Mouse (Mus musculus) erythroblast, embryonic 14.5 days (primary cell): ENCODE measurements around the gene Anxa9. TPM values are rescaled to one million over a fixed set of nuclear protein-coding genes. Genes with fewer than 3 reads are reported as not detected.

Experiments used
- H3K27me3 ChIP-seq: 2 replicates; pipeline ENCODE4 v1.6.1; 2012; ENCODE audit warnings: inconsistent platforms; ENCODE audit not compliant: control insufficient read depth
- H3K36me3 ChIP-seq: 2 replicates; pipeline ENCODE4 v1.6.1; 2012; ENCODE audit warnings: mild to moderate bottlenecking, inconsistent platforms; ENCODE audit not compliant: control insufficient read depth
- H3K4me1 ChIP-seq: 2 replicates; pipeline ENCODE4 v1.6.1; 2012; ENCODE audit warnings: inconsistent platforms; ENCODE audit not compliant: control insufficient read depth
- H3K4me3 ChIP-seq: replicated peaks from 2 replicates; pipeline ENCODE3; 2012; ENCODE audit warnings: moderate library complexity, mild to moderate bottlenecking, inconsistent platforms
- H3K9me3 ChIP-seq: 2 replicates; pipeline ENCODE4 v1.6.1; 2012; ENCODE audit warnings: low read length, inconsistent platforms, mixed read lengths; ENCODE audit not compliant: control insufficient read depth
- GATA1 ChIP-seq: IDR thresholded peaks from 2 replicates; pipeline ENCODE4 v1.6.1; 2012; ENCODE audit warnings: low read length, inconsistent platforms, mixed read lengths
- TAL1 ChIP-seq: IDR thresholded peaks from 3 replicates; pipeline ENCODE4 v1.6.1; 2012; ENCODE audit warnings: low read length, inconsistent platforms, mixed read lengths
- polyA plus RNA-seq: library from polyadenylated mRNA; stranded (reverse); fragments of >175 nt; gene quantifications from 2 replicates; pipeline ENCODE4 v1.2.3, GENCODE M21; 2012

Anxa9 gene
- polyA plus RNA-seq, 1 experiment = 0.03 TPM

- peaks cover 5% of the 10 kb centered on the region for H3K4me1 ChIP-seq
- H3K4me3 ChIP-seq = no peak overlapping the region
- peaks cover 50% of the 10 kb centered on the region for H3K36me3 ChIP-seq
- no peak for TF ChIP-seq GATA1
- no peak for TF ChIP-seq TAL1
- peaks cover 3% of the 10 kb centered on the region for H3K9me3 ChIP-seq
- H3K27me3 ChIP-seq = no peaks in the 10 kb centered on the region
These were observed 37.2 kb downstream of the Anxa9 start for GRCm38 (mm10) chr3:95269789-95270188.

- TF ChIP-seq TAL1 (no peak), GATA1 (no peak)
- H3K27me3 ChIP-seq = no peaks in the 10 kb centered on the region
- peaks cover 5% of the 10 kb centered on the region; the same call in 1 of the 2 replicates for H3K4me1 ChIP-seq
- no peak overlapping the region for H3K4me3 ChIP-seq
- peaks cover 3% of the 10 kb centered on the region for H3K9me3 ChIP-seq
- peaks cover 58% of the 10 kb centered on the region for H3K36me3 ChIP-seq
These were observed 39.1 kb downstream of the Anxa9 start for GRCm38 (mm10) chr3:95267855-95268254.

DNA sequence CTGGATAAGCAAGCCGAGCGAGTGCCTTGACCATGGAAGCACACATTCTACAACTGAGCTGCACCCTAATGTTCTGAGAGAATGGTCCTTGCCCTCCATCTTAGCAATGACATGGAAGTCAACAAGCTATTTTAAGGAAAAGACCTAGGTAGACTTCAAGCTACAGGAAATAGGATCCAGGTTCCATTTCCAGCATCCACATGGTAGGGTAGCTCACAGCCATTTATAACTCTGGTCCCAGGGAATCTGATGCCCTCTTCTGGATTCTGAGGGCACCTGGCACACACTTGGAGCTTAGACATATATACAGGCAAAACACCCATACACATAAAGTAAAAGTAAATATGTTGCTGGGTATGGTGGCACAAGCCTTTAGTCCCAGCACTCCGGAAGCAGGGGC is 40.9 kb downstream of the Anxa9 start:
- no peak for TF ChIP-seq GATA1
- no peak for TF ChIP-seq TAL1
- Histone ChIP-seq H3K4me1 (peaks cover 5% of the 10 kb centered on the region; the same call in 1 of the 2 replicates), H3K27me3 (no peaks in the 10 kb centered on the region), H3K9me3 (peaks cover 3% of the 10 kb centered on the region), H3K4me3 (no peak overlapping the region), H3K36me3 (peaks cover 69% of the 10 kb centered on the region)

- peaks cover 5% of the 10 kb centered on the region; the same call in 1 of the 2 replicates for H3K4me1 ChIP-seq
- H3K36me3 ChIP-seq = peaks cover 74% of the 10 kb centered on the region
- TF ChIP-seq TAL1 (no peak), GATA1 (no peak)
These were observed 42.3 kb downstream of the Anxa9 start for GRCm38 (mm10) chr3:95264724-95265123.

DNA sequence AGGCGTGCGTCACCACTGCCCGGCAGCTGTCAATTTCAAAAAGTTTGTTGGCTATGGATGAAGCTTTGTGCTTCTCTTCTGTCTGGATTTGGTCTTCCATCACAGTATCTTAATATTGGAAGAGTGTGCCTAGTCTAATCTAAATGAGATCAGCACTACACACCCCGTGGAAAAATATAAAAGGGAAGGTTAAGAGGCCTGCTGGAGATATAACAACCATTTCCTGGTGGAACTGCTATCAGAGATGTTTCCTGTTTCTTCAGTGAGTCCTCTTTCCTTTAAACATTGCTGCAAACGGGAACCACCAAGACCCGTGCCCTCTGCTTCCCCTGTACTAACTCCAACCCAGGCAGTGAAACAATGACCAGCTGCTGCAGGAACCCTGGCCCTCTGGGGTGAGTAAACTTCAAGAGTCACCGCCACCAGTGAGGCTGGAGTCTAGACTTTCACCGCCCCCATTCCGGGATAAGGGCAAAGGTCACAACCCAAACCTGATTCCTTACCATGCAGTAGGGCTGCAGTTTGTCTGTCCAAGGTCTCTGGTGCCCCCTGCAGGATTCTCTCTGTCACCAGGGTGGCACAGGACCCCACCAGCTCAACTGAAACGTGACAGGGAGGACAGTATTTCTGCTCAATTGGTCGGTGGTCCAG is 43.8 kb downstream of the Anxa9 start:
- H3K36me3 ChIP-seq = peaks cover 69% of the 10 kb centered on the region
- H3K4me1 ChIP-seq = peaks cover 5% of the 10 kb centered on the region; the same call in 1 of the 2 replicates
- no peak for TF ChIP-seq TAL1
- no peak for TF ChIP-seq GATA1
- no peaks in the 10 kb centered on the region for H3K27me3 ChIP-seq
- H3K9me3 ChIP-seq = peaks cover 3% of the 10 kb centered on the region
- H3K4me3 ChIP-seq = no peak overlapping the region

More at GRCm38 (mm10) chr3:95264724-95265123, 42.3 kb downstream of the Anxa9 start:
- H3K4me3 ChIP-seq = no peak overlapping the region
- no peaks in the 10 kb centered on the region for H3K27me3 ChIP-seq
- H3K9me3 ChIP-seq = peaks cover 3% of the 10 kb centered on the region

DNA sequence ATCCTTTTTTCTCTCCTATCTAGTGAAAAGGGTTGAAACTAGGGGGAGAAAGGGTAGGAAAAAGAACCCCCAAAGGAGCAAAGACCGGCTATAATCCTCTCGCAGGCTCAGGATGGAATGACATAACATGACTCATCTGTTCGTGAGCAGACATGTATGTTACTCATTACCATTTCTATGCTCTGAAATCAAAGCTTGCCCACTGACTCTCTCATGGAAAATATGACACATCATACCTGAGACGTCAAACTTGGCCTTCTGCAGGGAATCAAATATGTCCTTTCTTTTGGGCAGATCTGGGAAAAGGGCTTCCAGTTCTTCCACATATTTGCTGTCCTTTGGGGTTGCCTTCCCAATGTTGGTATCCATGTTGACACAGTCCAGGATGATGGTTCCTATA is 45.0 kb downstream of the Anxa9 start:
- H3K27me3 ChIP-seq = no peaks in the 10 kb centered on the region
- no peak overlapping the region for H3K4me3 ChIP-seq
- peaks cover 67% of the 10 kb centered on the region for H3K36me3 ChIP-seq
- TF ChIP-seq TAL1 = no peak
- peaks cover 5% of the 10 kb centered on the region; the same call in 1 of the 2 replicates for H3K4me1 ChIP-seq
- H3K9me3 ChIP-seq = peaks cover 3% of the 10 kb centered on the region

DNA sequence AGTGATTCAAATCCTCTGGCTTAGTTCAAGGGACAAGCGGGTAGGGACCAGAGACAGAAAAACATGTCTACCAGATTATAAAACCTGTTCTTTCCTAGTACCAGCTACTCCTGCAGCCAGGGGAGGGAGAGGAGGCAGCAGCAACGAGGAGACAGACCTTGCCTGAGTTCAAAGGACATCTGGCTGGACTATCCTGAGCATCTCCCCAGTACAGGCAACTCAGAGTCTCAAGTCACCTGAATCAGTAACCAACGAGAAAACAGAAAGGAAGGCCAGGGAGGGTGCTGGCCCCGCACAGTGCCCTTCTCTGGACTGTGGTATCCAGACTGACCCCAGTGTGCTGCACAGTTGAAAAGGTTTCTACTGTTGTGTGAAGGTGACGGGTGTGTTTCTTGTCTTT is 50.0 kb downstream of the Anxa9 start:
- H3K4me3 ChIP-seq = no peak overlapping the region
- no peaks in the 10 kb centered on the region for H3K27me3 ChIP-seq
- peaks cover 64% of the 10 kb centered on the region for H3K36me3 ChIP-seq
- no peaks in the 10 kb centered on the region for H3K9me3 ChIP-seq
- no peaks in the 10 kb centered on the region for H3K4me1 ChIP-seq
- TF ChIP-seq TAL1 (no peak), GATA1 (no peak)

DNA sequence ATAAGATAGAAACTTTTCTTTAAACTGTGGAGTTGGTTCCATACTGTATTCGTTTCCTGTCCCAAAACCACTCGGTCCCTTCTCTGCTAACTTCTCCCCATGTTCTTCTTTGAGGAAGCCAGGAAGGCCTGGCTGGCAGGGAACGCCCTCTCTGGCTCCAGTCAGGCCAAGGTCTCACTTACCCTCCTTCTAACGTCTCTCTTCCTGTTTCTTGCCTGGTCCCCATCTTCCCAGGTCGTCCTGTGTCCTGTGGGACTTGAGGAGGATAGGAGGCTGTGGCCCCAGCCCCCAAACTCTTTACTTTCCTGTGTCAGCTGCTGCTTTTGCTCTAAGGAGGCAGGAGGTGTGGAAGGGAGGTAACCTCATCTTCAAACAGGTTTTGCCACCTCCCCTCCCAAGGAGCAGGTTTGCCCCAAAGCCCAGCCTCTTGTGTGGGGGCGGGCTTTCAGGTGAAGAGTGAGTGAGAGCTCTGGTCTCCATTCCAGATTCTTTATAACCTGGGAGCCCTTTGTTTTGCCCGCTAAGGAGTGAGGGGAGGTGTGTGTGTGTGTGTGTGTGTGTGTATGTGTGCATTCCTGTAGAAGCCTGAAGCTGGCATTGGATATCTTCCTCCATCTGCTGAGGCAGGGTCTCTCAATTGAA is 56.1 kb downstream of the Anxa9 start, which contains the start of gene Bnipl:
Gene Bnipl, minus strand, starts transcription at position 411 of the 642 bp plus-strand sequence.
- peaks cover 23% of the 10 kb centered on the region for H3K36me3 ChIP-seq
- TF ChIP-seq GATA1 (no peak), TAL1 (no peak)
- H3K9me3 ChIP-seq = no peaks in the 10 kb centered on the region
- no peaks in the 10 kb centered on the region for H3K27me3 ChIP-seq
- H3K4me3 ChIP-seq = no peak within 1 kb of the TSS
- H3K4me1 ChIP-seq = peaks cover 18% of the 10 kb centered on the region

- no peaks in the 10 kb centered on the region for H3K27me3 ChIP-seq
- H3K36me3 ChIP-seq = peaks cover 20% of the 10 kb centered on the region
- peaks cover 18% of the 10 kb centered on the region for H3K4me1 ChIP-seq
- TF ChIP-seq TAL1 = no peak
- no peak for TF ChIP-seq GATA1
- no peak overlapping the region for H3K4me3 ChIP-seq
- H3K9me3 ChIP-seq = no peaks in the 10 kb centered on the region
These were observed 56.6 kb downstream of the Anxa9 start for GRCm38 (mm10) chr3:95250361-95250760.
